Mouse (Mus musculus) lung, postnatal 10 days (tissue): ENCODE measurements at regions not wholly inside any gene's neighbourhood (a gene's known extent, or its start where the extent isn't known, plus 50 kb on each side); places are given as distances from the start of the nearest gene placed in this dataset.

Source experiments
- DNase-seq: peaks from one replicate; pipeline ENCODE4 v3.0.0; 2021

DNA sequence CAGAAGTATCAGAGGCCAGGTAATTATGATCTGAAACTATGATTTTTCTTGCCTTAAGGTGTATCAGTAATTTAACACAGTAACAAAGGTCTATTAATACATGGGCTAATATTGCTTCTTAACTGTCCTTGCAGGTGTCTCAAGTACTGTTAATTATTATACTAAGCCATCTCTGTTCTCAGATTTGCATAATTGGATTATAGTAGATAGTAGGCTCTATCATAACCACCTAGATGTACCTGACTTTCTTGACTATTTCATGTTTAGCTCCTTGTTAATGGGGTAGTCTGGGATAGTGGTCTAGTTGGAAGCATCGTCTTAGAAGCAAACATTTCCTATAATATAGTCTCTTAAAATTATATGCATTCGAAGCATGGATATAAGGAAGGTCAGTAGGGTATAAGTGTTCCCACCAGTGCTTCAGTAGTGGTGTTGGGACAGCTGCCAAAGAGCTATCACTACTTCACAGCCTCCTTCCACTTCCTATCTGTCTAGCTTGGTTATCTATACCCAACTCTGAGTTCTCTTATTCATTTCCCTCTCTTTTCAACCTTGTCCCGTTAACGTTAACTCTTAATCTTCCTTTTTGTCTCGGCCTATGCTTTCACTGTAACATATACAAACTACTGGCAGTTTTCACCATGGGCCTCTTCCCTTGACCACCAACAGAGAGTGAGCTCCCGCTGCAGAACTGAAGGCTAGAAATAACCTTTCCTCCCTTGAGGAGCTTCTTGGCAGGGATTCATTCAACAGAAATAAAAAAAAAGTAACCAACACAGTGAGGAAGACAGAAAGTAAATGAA is 630.9 kb upstream of the Lcorl start:
- no peak for DNase-seq

GRCm38 (mm10) chr5:46486740-46487326 is 629.4 kb upstream of the Lcorl start:
- DNase-seq, result no peak

- no peak for DNase-seq
Measured at GRCm38 (mm10) chr5:46456356-46456755, 598.9 kb upstream of the Lcorl start.

DNA sequence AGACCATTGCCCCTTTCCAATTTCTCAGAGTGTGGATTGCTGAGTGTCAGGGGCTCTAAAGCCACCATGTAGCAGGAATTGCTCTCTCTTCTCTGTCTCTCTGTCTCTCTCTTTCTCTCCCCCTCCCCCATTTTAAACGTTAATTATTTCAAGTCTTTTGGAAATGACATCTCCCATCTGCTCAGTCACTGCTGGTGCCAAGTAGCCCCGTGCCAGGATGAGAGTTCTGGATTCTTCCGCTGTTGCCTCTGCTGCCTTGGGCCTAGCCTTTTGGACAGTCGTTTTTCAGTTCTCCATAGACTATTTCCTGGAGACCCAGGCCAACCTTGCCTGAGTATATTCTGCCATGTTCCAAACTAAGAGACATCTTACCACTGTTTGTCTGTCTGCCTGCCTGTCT is 590.9 kb upstream of the Lcorl start:
- DNase-seq, result peak; percentile 13

GRCm38 (mm10) chr5:46445844-46446243 is 588.4 kb upstream of the Lcorl start:
- DNase-seq, result peak; percentile 17

DNA sequence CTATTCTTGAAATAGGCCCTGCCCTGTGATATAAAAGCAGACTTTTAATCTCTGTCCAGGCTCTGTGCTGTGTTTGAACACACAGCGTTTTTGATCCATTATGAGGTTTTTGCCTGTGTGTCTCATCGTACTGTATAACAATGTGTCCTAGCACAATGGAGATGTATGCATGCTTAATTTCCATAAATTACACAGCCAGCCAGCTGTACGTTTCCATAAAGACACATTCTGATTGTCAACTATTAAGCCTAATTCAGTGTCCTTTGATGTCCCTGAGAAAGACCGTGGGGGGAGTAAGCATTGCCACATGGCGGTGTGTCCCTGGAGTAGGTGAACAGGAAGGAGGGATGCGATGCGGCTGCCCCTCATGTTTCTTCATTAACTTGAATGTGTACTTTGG is 587.7 kb upstream of the Lcorl start:
- no peak for DNase-seq

DNA sequence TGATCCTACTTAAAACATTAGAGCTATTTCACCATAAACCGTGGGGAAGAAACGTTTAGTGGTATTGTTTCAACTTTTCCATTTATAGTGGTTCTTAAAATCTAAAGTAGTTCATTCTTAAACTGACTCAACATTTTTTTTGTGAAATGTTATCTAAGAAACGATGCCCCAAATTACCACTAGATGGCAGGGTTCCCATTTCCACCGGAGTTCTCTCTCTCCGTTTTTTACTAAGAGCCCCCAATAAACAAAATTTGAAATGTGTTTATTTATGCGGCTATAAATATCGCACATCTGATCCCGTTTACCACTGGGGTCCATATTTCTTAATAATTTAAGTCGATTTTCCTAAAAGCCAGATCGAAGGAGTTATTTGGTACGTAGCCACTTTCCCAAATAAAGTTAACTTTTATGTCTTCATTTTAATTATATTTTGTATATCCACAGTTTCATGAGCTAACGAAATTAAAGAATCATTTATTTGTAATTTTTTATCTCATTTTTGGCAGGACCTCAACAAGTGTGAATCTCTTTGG is 586.5 kb upstream of the Lcorl start:
- peak; percentile 36 for DNase-seq

DNA sequence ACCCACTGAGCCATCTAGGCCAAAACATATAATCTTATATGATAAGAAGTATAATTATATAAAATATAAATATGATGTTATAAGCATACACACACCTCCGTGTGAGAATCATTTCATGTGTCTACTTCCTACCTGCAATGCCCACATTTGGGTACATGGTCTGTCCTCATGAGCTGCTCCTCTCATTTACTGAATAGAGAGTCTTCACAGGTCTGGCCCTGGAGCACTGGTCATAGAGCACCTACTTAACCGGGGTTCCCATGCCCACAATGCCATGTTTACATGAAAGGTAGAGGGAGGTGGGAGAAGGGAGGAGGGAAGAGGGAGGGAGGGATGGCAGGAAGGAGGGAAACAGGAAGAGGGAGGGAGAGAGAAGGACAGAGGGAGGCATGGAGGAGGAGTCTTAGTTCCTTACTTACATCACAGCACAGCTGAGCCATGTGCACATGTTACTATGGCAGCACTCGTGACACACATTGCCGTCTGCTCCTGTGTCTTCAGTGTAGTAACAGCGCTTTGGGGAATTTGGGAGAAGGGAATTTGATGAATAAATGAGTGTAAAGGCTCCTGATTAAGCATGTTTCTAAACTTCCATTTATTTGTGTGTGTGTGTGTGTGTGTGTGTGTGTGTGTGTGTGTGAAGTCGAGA is 585.3 kb upstream of the Lcorl start:
- DNase-seq, result no peak

DNA sequence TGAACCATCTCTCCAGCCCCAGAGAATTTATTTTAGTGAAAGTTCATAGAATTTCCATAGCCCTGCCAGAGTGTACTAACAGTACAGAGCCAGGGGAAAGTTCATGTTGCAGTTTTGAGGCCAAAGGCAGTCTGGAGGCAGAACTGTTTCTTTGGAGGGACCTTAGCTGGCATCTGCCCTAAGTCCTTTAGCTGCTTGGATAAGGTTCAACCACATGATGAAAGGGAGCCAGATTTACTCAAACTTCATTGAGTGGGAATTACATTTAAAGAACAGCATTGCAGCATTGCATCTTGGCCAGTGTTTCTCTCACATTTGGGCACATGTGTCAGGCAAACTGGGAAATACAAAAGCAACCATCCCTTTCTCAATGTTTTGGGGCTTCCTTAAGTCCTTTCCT is 584.3 kb upstream of the Lcorl start:
- DNase-seq, result peak; percentile 5

DNA sequence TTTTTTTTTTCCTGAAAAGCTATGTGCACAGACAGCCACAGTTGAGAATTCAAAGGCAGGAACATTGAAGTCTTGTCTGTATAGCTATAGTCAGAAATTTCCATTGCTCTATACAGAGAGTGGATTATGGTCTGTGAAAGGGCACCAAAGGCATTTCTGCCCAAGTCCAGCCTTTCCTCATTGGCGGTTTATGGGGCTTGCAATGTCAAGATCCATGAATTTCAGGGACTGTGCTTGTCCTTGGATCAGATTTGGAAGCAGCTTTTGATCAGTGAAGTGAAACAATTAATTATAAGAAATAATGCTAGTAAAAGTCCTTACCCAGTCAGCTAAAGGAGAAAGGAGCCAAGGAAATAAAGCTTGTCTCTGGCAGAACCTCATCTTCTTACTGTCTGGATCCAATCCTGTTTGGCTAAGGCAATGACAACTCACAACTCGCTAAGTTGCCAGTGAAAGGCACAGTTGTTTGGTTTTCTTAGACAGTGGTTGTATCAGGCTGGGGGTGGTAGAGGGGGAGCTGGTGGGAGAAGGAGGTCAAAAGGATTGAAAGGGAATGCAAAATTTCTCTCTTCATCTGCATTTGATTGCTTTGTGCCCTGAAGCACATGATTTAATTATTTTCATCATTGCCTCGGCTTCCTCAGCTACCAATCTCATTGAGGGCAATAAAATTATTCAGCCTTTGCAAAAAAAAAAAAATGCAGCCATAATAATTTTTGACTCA is 574.4 kb upstream of the Lcorl start:
- DNase-seq, result no peak

- no peak for DNase-seq
Measured at GRCm38 (mm10) chr5:46422738-46423137, 565.3 kb upstream of the Lcorl start.

- no peak for DNase-seq
Measured at GRCm38 (mm10) chr5:46406969-46407368, 549.6 kb upstream of the Lcorl start.

- peak; percentile 8 for DNase-seq
Measured at GRCm38 (mm10) chr5:46406404-46406803, 549.0 kb upstream of the Lcorl start.

- no peak for DNase-seq
Measured at GRCm38 (mm10) chr5:46386591-46386990, 529.2 kb upstream of the Lcorl start.

- DNase-seq, result no peak
Measured at GRCm38 (mm10) chr5:46367328-46367727, 509.9 kb upstream of the Lcorl start.

DNA sequence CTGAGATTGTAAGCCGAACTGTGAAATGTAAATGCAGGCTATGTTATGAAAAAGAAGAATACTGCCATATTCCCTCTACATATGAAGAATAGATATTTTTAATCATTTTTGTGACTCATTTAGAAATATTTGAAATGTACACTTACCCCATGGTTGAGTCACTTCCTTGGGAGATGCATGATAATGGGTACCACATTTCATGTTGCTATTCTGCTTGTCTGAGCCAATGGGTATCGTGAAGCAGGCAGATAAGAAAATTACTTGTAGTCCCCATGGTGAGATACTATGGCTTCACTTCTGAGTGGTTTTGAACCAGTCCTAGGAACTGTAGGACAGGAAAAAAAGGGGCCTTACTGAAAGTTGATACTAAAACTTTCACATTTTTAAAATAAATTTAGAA is 506.2 kb upstream of the Lcorl start:
- no peak for DNase-seq

GRCm38 (mm10) chr5:46361637-46362036 is 504.2 kb upstream of the Lcorl start:
- DNase-seq, result no peak

- DNase-seq, result no peak
Measured at GRCm38 (mm10) chr5:46348448-46348847, 491.0 kb upstream of the Lcorl start.

GRCm38 (mm10) chr5:46347368-46348083 is 490.1 kb upstream of the Lcorl start:
- DNase-seq, result peak; percentile 82

DNA sequence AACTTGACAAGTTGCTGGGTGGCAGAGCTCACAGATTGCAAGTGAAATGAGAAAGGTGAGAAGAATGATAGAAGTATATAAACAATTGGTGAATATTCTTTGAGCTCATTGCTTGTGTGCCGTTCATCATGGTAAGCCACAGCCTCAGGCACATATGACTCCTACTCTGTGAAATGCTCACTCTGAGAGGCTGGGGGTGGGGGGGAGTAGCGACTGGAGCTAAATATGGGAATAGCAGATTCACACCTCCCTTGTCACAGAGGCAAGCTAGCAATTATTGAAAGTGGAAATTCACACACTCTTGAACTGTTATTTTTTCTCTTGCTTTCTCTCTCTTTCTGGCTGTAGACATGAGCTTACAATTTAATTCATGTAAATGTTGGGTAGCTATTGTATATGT is 481.0 kb upstream of the Lcorl start:
- no peak for DNase-seq

GRCm38 (mm10) chr5:46330880-46331279 is 473.5 kb upstream of the Lcorl start:
- no peak for DNase-seq
